Mouse (Mus musculus) MEL (cell line): Measurements from ENCODE around the gene Snd1.

Experiments
- HCFC1 ChIP-seq: IDR thresholded peaks from 2 replicates; pipeline ENCODE4 v1.6.1; 2012; ENCODE audit warnings: low read depth, mild to moderate bottlenecking, inconsistent platforms, low read length, improper control_type of control experiment, moderate library complexity
- MXI1 ChIP-seq: IDR thresholded peaks from 2 replicates; pipeline ENCODE4 v1.6.1; 2011; ENCODE audit warnings: mild to moderate bottlenecking, low read depth, low read length, improper control_type of control experiment

- no peak for TF ChIP-seq HCFC1
- TF ChIP-seq MXI1, result peak; percentile 73
These were observed 15.7 kb downstream of the Snd1 start for GRCm38 (mm10) chr6:28490612-28491011.
